Mouse (Mus musculus) spleen, adult 2 months (tissue): ENCODE measurements around the gene Sowahd.

ENCODE experiments used
- CTCF ChIP-seq: fragments of 200-500 bp; IDR thresholded peaks from 2 replicates; pipeline ENCODE4 v1.5.1; 2011; ENCODE audit warnings: mild to moderate bottlenecking, inconsistent platforms; ENCODE audit not compliant: insufficient read depth, insufficient read length, insufficient replicate concordance; ENCODE audit errors: extremely low read depth
- POLR2A ChIP-seq: fragments of 200-500 bp; IDR thresholded peaks from 2 replicates; pipeline ENCODE4 v1.6.1; 2011; ENCODE audit warnings: low read depth, low read length, inconsistent platforms

GRCm38 (mm10) chrX:37084927-37085660 lies 36.4 kb downstream of the Sowahd start, which contains the start of gene Rpl39:
- TF ChIP-seq CTCF (no peak), POLR2A (peak; percentile 69)
